Mouse (Mus musculus) C2C12 (cell line): Measurements from ENCODE around the gene Lrriq4.

Experiments used
- CTCF ChIP-seq: IDR thresholded peaks from one replicate; pipeline ENCODE4 v1.5.1; 2011; ENCODE audit not compliant: control insufficient read depth, insufficient read depth, insufficient read length
- FOSL1 ChIP-seq: IDR thresholded peaks from one replicate; pipeline ENCODE4 v1.8.0; 2011; ENCODE audit warnings: mild to moderate bottlenecking, low read length; ENCODE audit not compliant: poor library complexity, insufficient read depth, severe bottlenecking
- MAX ChIP-seq: IDR thresholded peaks from one replicate; pipeline ENCODE4 v1.6.1; 2011; ENCODE audit warnings: mild to moderate bottlenecking, control low read depth
- MYOD1 ChIP-seq: IDR thresholded peaks from one replicate; pipeline ENCODE4 v1.6.1; 2011; ENCODE audit warnings: low read depth; ENCODE audit not compliant: control insufficient read depth, insufficient read length
- MYOG ChIP-seq: IDR thresholded peaks from one replicate; pipeline ENCODE4 v1.6.1; 2011; ENCODE audit not compliant: control insufficient read depth, insufficient read length; ENCODE audit errors: extremely low read depth
- USF1 ChIP-seq: IDR thresholded peaks from one replicate; pipeline ENCODE4 v1.6.1; 2011; ENCODE audit warnings: low read depth, mild to moderate bottlenecking, control low read depth, moderate library complexity

DNA sequence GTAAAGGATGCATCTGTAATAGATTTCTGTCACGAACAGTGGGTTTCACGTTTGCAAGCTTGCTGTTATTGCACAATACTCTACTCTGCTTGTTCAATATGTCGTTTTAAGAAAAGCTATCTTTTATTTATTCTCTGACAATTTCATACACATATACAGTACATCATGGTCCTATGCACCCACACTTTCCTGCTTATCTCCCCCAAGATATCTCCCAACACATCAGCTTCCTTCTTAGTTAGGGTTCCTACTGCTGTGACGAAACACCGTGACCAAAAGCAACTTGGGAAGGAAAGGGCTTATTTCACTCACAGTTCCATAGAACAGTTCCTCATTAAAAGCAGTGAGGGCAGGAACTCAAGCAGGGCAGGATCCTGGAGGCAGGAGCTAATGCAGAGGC, 11.6 kb downstream of the Lrriq4 start:
- TF ChIP-seq CTCF (no peak), MAX (no peak), FOSL1 (no peak), MYOG (no peak), USF1 (no peak), MYOD1 (no peak)
